Mouse (Mus musculus): ENCODE results near the gene Gpr4. TPM values are rescaled to one million over a fixed set of nuclear protein-coding genes. Genes with fewer than 3 reads are reported as not detected.

Gpr4 gene
- polyA plus RNA-seq, 1 experiment from 2014 or later = 0.85 TPM

DNA sequence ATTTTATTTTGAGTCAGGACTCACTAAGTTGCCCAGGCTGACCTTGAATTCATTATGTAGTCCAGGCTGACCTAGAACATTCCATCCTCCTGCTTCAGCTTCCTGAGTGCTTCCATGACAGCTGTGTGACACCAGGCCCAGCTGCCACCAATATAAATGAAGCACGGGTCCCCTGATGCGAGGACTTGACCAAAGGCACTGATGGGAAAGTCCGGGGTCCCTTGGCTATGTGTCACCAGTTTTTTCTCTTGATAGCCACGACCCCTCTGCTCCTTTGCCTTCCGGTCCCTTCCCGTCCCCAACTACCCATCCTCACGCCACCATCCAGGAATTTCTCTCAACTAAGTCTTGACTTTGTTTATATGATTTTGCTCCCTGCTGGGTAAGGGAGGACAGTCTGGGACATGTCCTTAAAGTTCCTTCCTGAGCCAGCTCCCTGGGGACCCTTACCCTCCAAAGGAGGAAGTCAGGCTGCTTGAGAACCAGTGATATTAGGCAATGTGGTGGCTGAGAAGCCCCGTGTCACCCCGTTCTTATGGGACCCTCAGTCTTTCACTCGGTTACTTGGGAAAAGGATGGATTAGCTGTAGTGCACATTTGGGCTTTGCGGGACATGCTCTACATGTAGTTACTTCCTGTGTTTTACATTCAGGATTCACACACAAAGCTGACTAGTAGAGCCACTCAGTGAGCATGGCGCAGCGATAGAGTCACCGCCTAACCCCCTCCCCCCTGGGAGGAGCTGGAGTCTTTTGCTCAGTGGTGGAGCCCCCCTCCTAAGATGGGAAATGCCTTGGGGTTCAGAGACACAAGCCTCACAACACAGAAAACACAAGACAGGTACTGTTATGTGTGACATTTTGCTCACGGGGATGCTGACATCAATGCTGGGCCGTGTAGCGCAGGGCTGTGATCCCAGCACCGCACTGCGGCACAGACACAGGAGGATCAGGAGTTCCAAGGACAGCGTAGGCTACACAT lies 14.8 kb downstream of the Gpr4 start:
- no peaks in the 10 kb centered on the region for H3K36me3 ChIP-seq (ENCODE audit: control insufficient read depth, insufficient read depth, low read length)
- H3K4me3 ChIP-seq (ENCODE audit: low read depth, low read length) = peak overlapping the region; percentile 38
- peaks cover 6% of the 10 kb centered on the region for H3K4me1 ChIP-seq (replicated peaks; ENCODE audit: control insufficient read depth, insufficient read depth)
- H3K9me3 ChIP-seq (ENCODE audit: control insufficient read depth, low read length) = no peaks in the 10 kb centered on the region
- ATAC-seq (ENCODE audit: low FRiP score, low TSS enrichment) (peak; percentile 11), DNase-seq (ENCODE audit: low spot score) (peak; percentile 52)
- H3K4me2 ChIP-seq (replicated peaks; ENCODE audit: low read depth) = peak overlapping the region; percentile 51
- H3K27me3 ChIP-seq (ENCODE audit: control insufficient read depth, insufficient read depth, low read length) = no peaks in the 10 kb centered on the region
- peak overlapping the region; percentile 53 for H3K9ac ChIP-seq (ENCODE audit: low read length)
- 14% methylated on average over 20 of the region's 20 CpGs for WGBS
- TF ChIP-seq CTCF (IDR thresholded peaks at IDR 0.05; ENCODE audit: low read depth) = no peak
- no peak for TF ChIP-seq EP300 (optimal IDR thresholded peaks at IDR 0.05)
- H3K27ac ChIP-seq (replicated peaks) = peak overlapping the region; percentile 87

DNA sequence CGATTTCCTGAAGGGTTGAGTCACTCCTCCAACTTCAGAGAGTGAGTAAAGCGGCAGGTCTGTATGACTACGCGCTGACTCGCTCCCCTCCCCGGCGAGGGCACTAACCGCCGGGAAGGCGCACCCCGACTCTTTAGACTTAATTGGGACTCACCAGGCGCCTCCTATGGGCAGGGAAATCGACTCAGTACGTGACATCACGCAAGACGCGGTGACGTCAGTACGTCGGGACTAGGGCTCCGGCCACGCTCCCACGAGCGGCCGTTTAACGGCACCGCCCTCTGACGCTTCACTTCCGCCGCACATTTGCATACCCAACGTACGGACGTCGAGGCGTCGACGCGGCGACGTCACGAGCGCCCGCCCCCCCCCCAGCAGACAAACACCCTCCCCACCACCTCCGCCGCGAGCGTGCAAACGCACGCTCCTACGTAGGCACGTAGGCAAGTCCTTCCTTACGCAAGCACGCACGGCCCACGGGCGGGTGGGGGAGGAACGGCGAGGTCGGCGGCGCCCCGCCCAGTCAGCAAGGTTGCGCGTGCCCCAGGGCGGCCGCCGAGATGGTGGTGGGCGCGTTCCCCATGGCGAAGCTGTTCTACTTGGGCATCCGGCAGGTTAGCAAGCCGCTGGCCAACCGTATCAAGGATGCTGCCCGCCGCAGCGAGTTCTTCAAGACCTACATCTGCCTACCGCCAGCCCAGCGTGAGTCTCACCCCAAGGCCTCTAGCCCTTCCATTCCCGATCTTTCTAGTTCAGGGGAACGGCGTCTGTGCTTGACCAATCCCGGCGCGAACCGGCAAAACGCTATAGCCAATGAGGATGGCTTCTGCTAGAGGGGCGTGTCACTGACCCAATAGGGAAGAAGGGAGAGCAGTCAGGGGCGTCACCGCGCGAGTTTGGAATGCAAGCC lies 15.8 kb downstream of the Gpr4 start, which contains the start of gene Opa3:
Gene Opa3, plus strand, starts transcription at position 452 of the 910 bp plus-strand sequence.
- DNase-seq (ENCODE audit: low spot score) = peak; percentile 100
- H3K9me3 ChIP-seq (ENCODE audit: control insufficient read depth, low read length) = no peaks in the 10 kb centered on the region
- peak; percentile 77 for TF ChIP-seq CTCF (IDR thresholded peaks at IDR 0.05; ENCODE audit: low read depth)
- TF ChIP-seq EP300 (optimal IDR thresholded peaks at IDR 0.05) = no peak
- no peaks in the 10 kb centered on the region for H3K27me3 ChIP-seq (ENCODE audit: control insufficient read depth, insufficient read depth, low read length)
- WGBS = under 1% methylated on average over 90 of the region's 91 CpGs
- peak within 1 kb of the TSS; percentile 76 for H3K9ac ChIP-seq (ENCODE audit: low read length)
- ATAC-seq (ENCODE audit: low FRiP score, low TSS enrichment) = peak; percentile 94
- H3K4me2 ChIP-seq (replicated peaks; ENCODE audit: low read depth) = peak within 1 kb of the TSS; percentile 81
- H3K27ac ChIP-seq (replicated peaks) = peak within 1 kb of the TSS; percentile 99
- peak within 1 kb of the TSS; percentile 65 for H3K4me3 ChIP-seq (ENCODE audit: low read depth, low read length)
- no peaks in the 10 kb centered on the region for H3K36me3 ChIP-seq (ENCODE audit: control insufficient read depth, insufficient read depth, low read length)
- peaks cover 6% of the 10 kb centered on the region for H3K4me1 ChIP-seq (replicated peaks; ENCODE audit: control insufficient read depth, insufficient read depth)

DNA sequence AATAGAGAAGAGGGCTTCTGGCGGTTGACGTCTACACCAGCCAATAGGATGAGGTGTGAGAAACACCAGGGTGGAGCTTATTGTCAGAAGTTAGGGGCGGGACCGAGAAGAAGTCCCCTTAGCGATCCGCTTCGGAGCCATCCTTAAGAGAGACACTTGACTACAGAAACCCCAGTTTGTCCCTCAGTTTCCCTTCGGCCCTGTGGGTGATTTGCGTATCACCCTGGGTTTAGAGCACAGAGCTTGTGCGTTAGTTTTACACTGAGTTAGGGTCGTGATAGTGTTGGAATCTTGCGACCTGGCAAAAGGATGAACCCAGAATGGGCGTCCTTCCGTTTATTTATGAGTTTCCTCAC lies 16.4 kb downstream of the Gpr4 start:
- TF ChIP-seq EP300 (optimal IDR thresholded peaks at IDR 0.05) = no peak
- TF ChIP-seq CTCF (IDR thresholded peaks at IDR 0.05; ENCODE audit: low read depth) = no peak
- peaks cover 6% of the 10 kb centered on the region for H3K4me1 ChIP-seq (replicated peaks; ENCODE audit: control insufficient read depth, insufficient read depth)

DNA sequence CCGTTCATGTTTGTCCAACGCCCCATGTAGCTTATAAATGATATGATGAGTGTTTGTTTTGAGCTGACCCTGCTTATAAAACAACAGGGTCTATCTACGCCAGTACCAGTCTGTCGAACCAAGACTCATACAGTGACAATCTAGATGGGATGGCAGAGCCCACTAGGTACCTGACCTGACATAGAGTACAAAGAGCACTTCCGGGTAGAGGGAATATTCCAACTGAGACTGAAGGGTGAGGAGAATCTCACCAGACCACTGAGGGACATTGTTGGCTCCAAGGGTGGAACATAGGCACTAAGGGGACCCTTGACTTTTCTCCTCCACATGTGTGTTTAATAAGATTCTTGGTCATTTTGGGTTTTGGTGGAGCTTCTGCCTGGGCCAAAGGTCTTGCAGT lies 17.1 kb downstream of the Gpr4 start:
- H3K9ac ChIP-seq (ENCODE audit: low read length) = peak overlapping the region; percentile 68
- H3K4me1 ChIP-seq (replicated peaks; ENCODE audit: control insufficient read depth, insufficient read depth) = peaks cover 6% of the 10 kb centered on the region
- peak overlapping the region; percentile 81 for H3K4me2 ChIP-seq (replicated peaks; ENCODE audit: low read depth)
- H3K27me3 ChIP-seq (ENCODE audit: control insufficient read depth, insufficient read depth, low read length) = no peaks in the 10 kb centered on the region
- peak overlapping the region; percentile 65 for H3K4me3 ChIP-seq (ENCODE audit: low read depth, low read length)
- H3K27ac ChIP-seq (replicated peaks) = peak overlapping the region; percentile 99; the same call in 1 of the 2 replicates
- ATAC-seq (ENCODE audit: low FRiP score, low TSS enrichment) (no peak), DNase-seq (ENCODE audit: low spot score) (no peak)
- H3K36me3 ChIP-seq (ENCODE audit: control insufficient read depth, insufficient read depth, low read length) = no peaks in the 10 kb centered on the region
- H3K9me3 ChIP-seq (ENCODE audit: control insufficient read depth, low read length) = no peaks in the 10 kb centered on the region
- WGBS = 29% methylated on average over 5 of the region's 5 CpGs
- TF ChIP-seq EP300 (optimal IDR thresholded peaks at IDR 0.05) (no peak), CTCF (IDR thresholded peaks at IDR 0.05; ENCODE audit: low read depth) (no peak)

More for the DNA sequence above, 16.4 kb downstream of the Gpr4 start:
- DNase-seq (ENCODE audit: low spot score) = no peak
- H3K27ac ChIP-seq (replicated peaks) = peak overlapping the region; percentile 99
- WGBS = under 1% methylated on average over 14 of the region's 14 CpGs
- no peak for ATAC-seq (ENCODE audit: low FRiP score, low TSS enrichment)
- H3K36me3 ChIP-seq (ENCODE audit: control insufficient read depth, insufficient read depth, low read length) = no peaks in the 10 kb centered on the region
- peak overlapping the region; percentile 65 for H3K4me3 ChIP-seq (ENCODE audit: low read depth, low read length)
- H3K27me3 ChIP-seq (ENCODE audit: control insufficient read depth, insufficient read depth, low read length) = no peaks in the 10 kb centered on the region
- peak overlapping the region; percentile 68 for H3K9ac ChIP-seq (ENCODE audit: low read length)
- H3K9me3 ChIP-seq (ENCODE audit: control insufficient read depth, low read length) = no peaks in the 10 kb centered on the region
- peak overlapping the region; percentile 81 for H3K4me2 ChIP-seq (replicated peaks; ENCODE audit: low read depth)

DNA sequence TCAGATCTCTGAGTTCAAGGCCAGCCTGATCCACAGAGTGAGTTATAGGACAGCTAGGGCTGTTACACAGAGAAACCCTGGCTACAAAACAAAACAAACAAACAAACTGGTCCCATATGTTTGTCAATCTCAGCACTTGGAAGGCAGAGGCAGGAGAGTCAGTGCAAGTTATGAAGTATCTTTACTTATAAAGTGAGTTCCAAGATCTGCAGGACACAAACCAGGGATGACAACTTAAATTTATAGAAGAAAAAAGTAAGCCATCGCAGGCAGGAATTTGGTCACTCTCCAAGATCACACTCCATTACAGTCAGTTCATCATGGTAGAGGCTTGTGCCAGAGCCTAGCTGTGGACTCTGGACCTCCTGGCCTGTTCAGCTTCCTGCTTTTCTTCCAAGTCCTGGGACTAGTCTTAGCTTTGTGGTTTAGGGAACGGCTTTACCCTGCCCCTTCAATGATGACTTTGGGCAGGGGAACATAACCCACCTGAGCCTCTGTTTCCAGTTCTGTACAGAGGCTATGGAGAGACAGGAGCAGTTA lies 17.8 kb downstream of the Gpr4 start:
- H3K9me3 ChIP-seq (ENCODE audit: control insufficient read depth, low read length) = no peaks in the 10 kb centered on the region
- ATAC-seq (ENCODE audit: low FRiP score, low TSS enrichment) (no peak), DNase-seq (ENCODE audit: low spot score) (no peak)
- H3K9ac ChIP-seq (ENCODE audit: low read length) = no peak overlapping the region
- peaks cover under 1% of the 10 kb centered on the region; the same call in 1 of the 2 replicates for H3K36me3 ChIP-seq (ENCODE audit: control insufficient read depth, insufficient read depth, low read length)
- H3K4me1 ChIP-seq (replicated peaks; ENCODE audit: control insufficient read depth, insufficient read depth) = peaks cover 6% of the 10 kb centered on the region
- no peak for TF ChIP-seq EP300 (optimal IDR thresholded peaks at IDR 0.05)
- no peak for TF ChIP-seq CTCF (IDR thresholded peaks at IDR 0.05; ENCODE audit: low read depth)
- 75% methylated on average over 2 of the region's 2 CpGs for WGBS
- no peak overlapping the region; the same call in 1 of the 2 replicates for H3K4me2 ChIP-seq (replicated peaks; ENCODE audit: low read depth)
- H3K27ac ChIP-seq (replicated peaks) = no peak overlapping the region
- no peaks in the 10 kb centered on the region for H3K27me3 ChIP-seq (ENCODE audit: control insufficient read depth, insufficient read depth, low read length)
- H3K4me3 ChIP-seq (ENCODE audit: low read depth, low read length) = no peak overlapping the region

Data from stomach, postnatal 0 days (tissue).